Mouse (Mus musculus) adrenal gland, postnatal 4 days (tissue): ENCODE data around the gene Apobec1. TPM values are rescaled to one million over a fixed set of nuclear protein-coding genes. Genes with fewer than 3 reads are reported as not detected.
"Not testable (repeated sequence)": the region's sequence is repeated elsewhere in the genome, so short reads cannot be mapped to it uniquely, and the experiment has no call there.

Source experiments
- DNase-seq, 2 experiments: peaks; one replicate each; pipeline ENCODE4 v3.0.0; 2021 to 2022; ENCODE audit warnings: low spot score in 2 of 2, mixed read lengths in 2 of 2
- long read RNA-seq, 2 experiments: library from polyadenylated mRNA; stranded (forward); transcript quantifications; one replicate each; pipeline ENCODE4 v2.0.0; 2021
- total RNA-seq, 2 experiments: library from RNA; stranded (reverse); gene quantifications; 2 replicates each; pipeline ENCODE4 v1.2.3; 2021

The Apobec1 gene
- 10 to 100 TPM; 10.1 to 13.1 TPM for total RNA-seq
- long read RNA-seq, experiment 1, partial matches to known transcripts, result 0 of 7 reads
- long read RNA-seq, experiment 1, other reads (novel, unspliced or antisense), result 4 of 7 reads
- long read RNA-seq, experiment 2, transcript Apobec1-201 (8 exons, 2,127 nt), result major isoform, 5 of 7 reads
- long read RNA-seq, experiment 2, partial matches to known transcripts, result 1 of 7 reads
- long read RNA-seq, experiment 2, other reads (novel, unspliced or antisense), result 1 of 7 reads

GRCm38 (mm10) chr6:122602242-122602991, at the start of gene Apobec1:
Gene Apobec1 (minus strand): TSS chr6:122602444.
- DNase-seq, result peak; percentile 14 to 39

GRCm38 (mm10) chr6:122650398-122650980, 48.2 kb upstream of the Apobec1 start:
- no peak for DNase-seq

GRCm38 (mm10) chr6:122649903-122650302, 47.7 kb upstream of the Apobec1 start:
- DNase-seq, result no peak

GRCm38 (mm10) chr6:122644196-122644595, 42.0 kb upstream of the Apobec1 start:
- DNase-seq, result not testable (repeated sequence)

- not testable (repeated sequence) for DNase-seq
Measured at GRCm38 (mm10) chr6:122637566-122637965, 35.3 kb upstream of the Apobec1 start.

GRCm38 (mm10) chr6:122636666-122637065, 34.4 kb upstream of the Apobec1 start:
- DNase-seq, result no peak

GRCm38 (mm10) chr6:122635315-122635714, 33.1 kb upstream of the Apobec1 start:
- no peak for DNase-seq

- DNase-seq, result no peak
Measured at GRCm38 (mm10) chr6:122633411-122633810, 31.2 kb upstream of the Apobec1 start.

- DNase-seq, result no peak
Measured at GRCm38 (mm10) chr6:122627469-122628108, 25.3 kb upstream of the Apobec1 start.

- no peak for DNase-seq
Measured at GRCm38 (mm10) chr6:122626110-122626509, 23.9 kb upstream of the Apobec1 start, which contains the start of gene Dppa3. Gene Dppa3 (plus strand): TSS chr6:122626410.

GRCm38 (mm10) chr6:122625156-122625555, 22.9 kb upstream of the Apobec1 start:
- no peak for DNase-seq

GRCm38 (mm10) chr6:122624480-122624879, 22.2 kb upstream of the Apobec1 start:
- DNase-seq, result no peak

GRCm38 (mm10) chr6:122621066-122621465, 18.8 kb upstream of the Apobec1 start:
- DNase-seq, result no peak

GRCm38 (mm10) chr6:122616022-122616421, 13.8 kb upstream of the Apobec1 start:
- DNase-seq, result no peak

GRCm38 (mm10) chr6:122614047-122614446, 11.8 kb upstream of the Apobec1 start:
- DNase-seq, result no peak

GRCm38 (mm10) chr6:122612426-122612825, 10.2 kb upstream of the Apobec1 start:
- no peak for DNase-seq

- DNase-seq, result no peak
Measured at GRCm38 (mm10) chr6:122609771-122610170, 7.5 kb upstream of the Apobec1 start, which contains the start of gene Gdf3. Gene Gdf3 (minus strand): TSS chr6:122610087.

GRCm38 (mm10) chr6:122609377-122609728, 7.1 kb upstream of the Apobec1 start:
- no peak for DNase-seq

- no peak for DNase-seq
Measured at GRCm38 (mm10) chr6:122608434-122609376, 6.5 kb upstream of the Apobec1 start.

GRCm38 (mm10) chr6:122607700-122608099, 5.5 kb upstream of the Apobec1 start:
- DNase-seq, result no peak

GRCm38 (mm10) chr6:122606661-122607060, 4.4 kb upstream of the Apobec1 start:
- DNase-seq, result no peak
